In genomic region chr1:151303265-151303664, GRCm38 (mm10) we compare ENCODE assay signal across 27 mouse cellular contexts.
"Had no signal": no experiment of that assay in that cellular context is flagged by ENCODE, and none has a peak within 500 bp of the region (broad histone marks: within the 10 kb centered on the region; RNA-seq: fewer than 3 reads in every experiment).

No protein-coding gene starts in this region.

- H3K27me3 ChIP-seq: heart, embryonic 12.5 days; hindbrain, embryonic 12.5 days; intestine, embryonic 15.5 days; limb, embryonic 12.5 days; liver, embryonic 13.5 days; liver, embryonic 15.5 days had no signal

- H3K36me3 ChIP-seq: heart, embryonic 10.5 days; heart, embryonic 12.5 days; hindbrain, embryonic 10.5 days; hindbrain, embryonic 12.5 days; intestine, embryonic 15.5 days; limb, embryonic 10.5 days; limb, embryonic 12.5 days; liver, embryonic 13.5 days; liver, embryonic 15.5 days had no signal

- H3K9ac ChIP-seq: heart, embryonic 12.5 days; hindbrain, embryonic 12.5 days; hindbrain, embryonic 14.5 days; intestine, embryonic 15.5 days; limb, embryonic 12.5 days; liver, embryonic 13.5 days; liver, embryonic 15.5 days had no signal

- H3K4me2 ChIP-seq: heart, embryonic 12.5 days; hindbrain, embryonic 12.5 days; hindbrain, embryonic 14.5 days; intestine, embryonic 15.5 days; limb, embryonic 12.5 days; liver, embryonic 11.5 days; liver, embryonic 13.5 days; liver, embryonic 15.5 days had no signal

- H3K4me1 ChIP-seq: hindbrain, embryonic 10.5 days; hindbrain, embryonic 12.5 days; intestine, embryonic 15.5 days; limb, embryonic 10.5 days; limb, embryonic 12.5 days had no signal

- H3K4me3 ChIP-seq: gastrocnemius, adult 2 months; heart, embryonic 10.5 days; heart, embryonic 12.5 days; hindbrain, embryonic 10.5 days; hindbrain, embryonic 12.5 days; intestine, embryonic 15.5 days; layer of hippocampus, adult 2 months; left cerebral cortex, adult 2 months; limb, embryonic 10.5 days; limb, embryonic 12.5 days; liver, embryonic 13.5 days; liver, embryonic 15.5 days had no signal

- DNase-seq: gastrocnemius, adult 2 months; gastrocnemius, postnatal 10 days; gastrocnemius, postnatal 25 days; heart, adult 18-20 months; heart, postnatal 10 days; heart, postnatal 4 days; kidney, adult 18-20 months; kidney, adult 8-10 months; kidney, postnatal 14 days; kidney, postnatal 36 days; liver; liver, embryonic 13.5 days had no signal

- ATAC-seq: hindbrain, embryonic 16.5 days; inflammation-experienced regulatory T-cells, adult 6 months; intestine, embryonic 15.5 days; intestine, postnatal 0 days had no signal

- H3K9me3 ChIP-seq: heart, embryonic 10.5 days; heart, embryonic 12.5 days; hindbrain, embryonic 10.5 days; hindbrain, embryonic 12.5 days; intestine, embryonic 15.5 days; limb, embryonic 10.5 days; limb, embryonic 12.5 days; liver, embryonic 13.5 days; liver, embryonic 15.5 days had no signal

- H3K27ac ChIP-seq: gastrocnemius, adult 2 months; heart, embryonic 10.5 days; hindbrain, embryonic 10.5 days; hindbrain, embryonic 12.5 days; hindbrain, embryonic 14.5 days; intestine, embryonic 15.5 days; layer of hippocampus, adult 2 months; left cerebral cortex, adult 2 months; limb, embryonic 10.5 days; limb, embryonic 12.5 days; liver, embryonic 13.5 days; liver, embryonic 15.5 days had no signal
